Mouse (Mus musculus) thymus, postnatal 0 days (tissue): ENCODE results near the gene Rtl6. TPM values are rescaled to one million over a fixed set of nuclear protein-coding genes. Genes with fewer than 3 reads are reported as not detected.

Experiments used
- DNase-seq: peaks from one replicate; pipeline ENCODE4 v3.0.0-alpha.2; 2015; ENCODE audit warnings: low spot score
- polyA plus RNA-seq: library from polyadenylated mRNA; unstranded; fragments of >200 nt; fragmentation: Nextera tagmentation; extraction: Ambion mirVana; gene quantifications from 2 replicates; pipeline ENCODE4 v1.2.1, GENCODE M21; 2015

Gene Rtl6
- polyA plus RNA-seq, 1 experiment from 2014 or later: 9.6 TPM

DNA sequence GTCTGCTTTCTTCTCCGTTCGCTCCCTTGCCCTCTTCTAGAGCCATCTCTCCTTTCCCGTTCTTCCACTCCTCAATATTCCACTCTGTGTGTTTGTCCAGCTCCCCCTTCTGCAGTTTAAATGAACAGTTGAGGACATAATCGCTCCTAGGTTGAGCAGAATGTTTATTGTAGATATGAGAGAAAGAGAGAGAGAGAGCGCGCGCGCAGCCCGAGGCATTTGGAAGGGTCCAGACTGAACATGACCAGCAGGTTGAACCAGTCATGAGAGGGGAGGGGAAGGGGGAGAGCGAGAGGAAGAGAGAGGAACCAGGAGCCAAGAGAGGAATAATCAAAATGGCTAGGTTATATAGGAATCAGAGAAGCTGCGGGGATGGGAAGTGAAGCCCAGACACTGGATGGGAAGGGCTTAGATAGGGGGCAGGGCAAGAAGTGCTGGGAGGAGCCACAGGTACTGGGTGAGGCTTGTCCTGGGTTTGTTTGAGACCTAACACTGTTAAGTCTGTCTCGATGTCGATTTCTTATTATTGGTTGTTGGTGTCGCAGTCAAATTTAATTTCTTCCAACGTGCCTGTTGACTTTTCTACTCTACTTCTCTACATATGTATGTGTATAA is 18.5 kb downstream of the Rtl6 start:
- no peak for DNase-seq

DNA sequence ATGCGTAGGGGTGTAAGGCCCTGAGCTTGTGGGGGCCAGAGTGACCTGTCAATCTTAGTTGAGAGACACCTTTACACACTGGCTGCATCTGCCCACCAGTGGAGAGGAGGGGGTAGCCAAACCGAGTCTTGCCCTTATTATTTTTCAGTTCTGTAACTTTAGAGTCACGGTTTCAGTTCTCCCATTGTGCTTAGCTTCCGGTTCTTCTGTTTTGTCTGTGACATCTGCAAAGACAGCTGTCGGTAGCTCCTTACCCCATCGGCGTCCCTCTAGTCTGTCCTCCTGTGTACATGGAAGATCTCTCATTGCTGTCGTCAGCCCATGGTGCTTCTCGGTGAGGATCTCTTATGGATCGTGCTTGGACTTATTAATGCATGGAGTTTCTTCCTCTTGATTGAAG is 20.5 kb downstream of the Rtl6 start:
- no peak for DNase-seq

DNA sequence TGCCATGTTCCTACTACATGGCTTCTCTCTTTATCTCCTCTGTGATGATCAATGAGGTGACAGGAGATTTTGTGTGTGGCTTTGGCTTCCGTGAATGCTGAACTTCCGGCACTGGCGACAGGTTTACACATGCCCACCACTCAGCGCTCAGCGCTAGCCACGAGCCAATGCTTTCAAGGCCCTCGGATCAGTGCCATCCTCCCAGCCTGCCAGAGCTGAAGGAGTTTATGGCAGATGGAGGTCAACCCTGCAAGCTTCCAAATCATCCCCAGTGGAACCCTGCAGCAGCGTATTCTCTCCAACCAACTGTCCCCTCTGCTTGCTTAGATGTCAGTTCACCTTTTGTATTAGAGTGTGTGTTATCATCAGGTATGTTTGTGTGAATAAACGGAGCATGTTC is 21.0 kb downstream of the Rtl6 start:
- no peak for DNase-seq

DNA sequence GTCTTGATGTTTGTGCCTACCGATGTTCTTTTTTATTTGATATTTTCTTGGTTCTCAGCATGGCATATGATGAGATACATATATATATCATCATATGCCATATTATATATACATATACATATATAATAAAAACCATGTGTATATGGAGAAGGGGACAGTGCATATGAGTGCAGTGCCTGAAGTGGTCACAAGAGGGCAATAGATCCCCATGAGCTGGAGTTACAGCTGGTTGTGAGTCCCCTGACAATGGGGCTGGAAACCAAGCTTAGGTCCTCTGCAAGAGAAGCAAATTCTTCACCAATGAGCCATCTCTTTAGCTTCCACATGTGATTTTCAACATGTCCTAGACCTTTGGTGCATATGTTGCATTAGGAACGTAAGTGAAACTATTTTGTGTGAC is 21.7 kb downstream of the Rtl6 start:
- peak; percentile 40 for DNase-seq

DNA sequence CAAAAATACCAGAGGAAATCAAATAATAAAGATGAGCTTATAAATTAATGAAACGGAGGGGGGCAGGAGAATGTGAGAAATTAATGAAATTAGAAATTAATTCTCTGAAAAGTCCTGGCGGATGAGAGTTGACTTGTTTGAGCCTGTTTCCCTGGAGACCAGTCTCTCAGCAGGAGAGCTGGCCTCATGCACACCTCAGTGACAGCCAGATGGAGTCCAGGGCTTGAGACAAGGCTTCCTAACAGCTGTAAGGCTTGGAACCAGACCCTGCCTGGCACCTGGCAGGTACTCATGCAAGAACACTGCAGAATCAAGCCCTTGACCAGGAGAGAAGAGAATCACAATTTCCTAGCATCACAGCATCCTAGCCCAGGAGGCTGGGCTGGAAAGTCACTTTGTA is 25.4 kb downstream of the Rtl6 start:
- no peak for DNase-seq

DNA sequence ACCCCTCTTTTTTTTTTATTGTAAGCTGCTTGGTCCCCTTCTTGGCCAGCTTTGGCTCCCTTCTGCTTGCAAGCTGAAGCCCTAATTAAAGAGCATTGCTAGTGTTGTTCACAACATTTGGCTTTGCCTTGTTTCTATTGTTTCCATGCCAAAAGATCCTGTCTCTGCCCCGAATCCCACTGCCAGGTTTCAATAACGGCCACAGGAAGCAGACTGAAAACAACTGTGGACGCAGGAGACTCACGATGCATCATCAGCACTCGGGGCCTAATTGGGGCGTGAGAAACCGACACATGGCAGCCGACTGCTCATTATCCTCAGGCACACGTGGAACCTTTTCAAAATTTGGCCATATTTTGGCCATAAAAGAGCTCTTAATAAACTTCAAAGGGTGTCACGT is 26.1 kb downstream of the Rtl6 start:
- DNase-seq: no peak

DNA sequence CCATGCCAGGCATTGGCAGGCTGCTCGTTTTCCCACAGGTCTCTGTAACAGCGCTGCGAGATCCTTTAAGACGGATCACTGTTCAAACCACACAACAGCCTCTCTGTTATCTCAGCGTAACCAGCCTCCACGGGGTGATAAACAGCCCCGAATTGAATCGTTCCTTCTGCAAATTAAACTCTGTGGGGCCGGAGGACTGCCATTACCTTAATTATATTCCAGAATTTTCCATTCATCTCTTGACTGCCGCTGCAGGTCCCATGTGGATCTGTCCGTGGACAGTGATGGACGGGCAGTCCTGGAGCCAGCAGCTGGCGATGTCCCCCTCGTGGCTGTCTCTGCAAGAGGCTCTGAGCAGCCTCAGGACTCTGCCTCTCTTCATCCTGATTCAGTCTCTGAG is 30.7 kb downstream of the Rtl6 start:
- no peak for DNase-seq

DNA sequence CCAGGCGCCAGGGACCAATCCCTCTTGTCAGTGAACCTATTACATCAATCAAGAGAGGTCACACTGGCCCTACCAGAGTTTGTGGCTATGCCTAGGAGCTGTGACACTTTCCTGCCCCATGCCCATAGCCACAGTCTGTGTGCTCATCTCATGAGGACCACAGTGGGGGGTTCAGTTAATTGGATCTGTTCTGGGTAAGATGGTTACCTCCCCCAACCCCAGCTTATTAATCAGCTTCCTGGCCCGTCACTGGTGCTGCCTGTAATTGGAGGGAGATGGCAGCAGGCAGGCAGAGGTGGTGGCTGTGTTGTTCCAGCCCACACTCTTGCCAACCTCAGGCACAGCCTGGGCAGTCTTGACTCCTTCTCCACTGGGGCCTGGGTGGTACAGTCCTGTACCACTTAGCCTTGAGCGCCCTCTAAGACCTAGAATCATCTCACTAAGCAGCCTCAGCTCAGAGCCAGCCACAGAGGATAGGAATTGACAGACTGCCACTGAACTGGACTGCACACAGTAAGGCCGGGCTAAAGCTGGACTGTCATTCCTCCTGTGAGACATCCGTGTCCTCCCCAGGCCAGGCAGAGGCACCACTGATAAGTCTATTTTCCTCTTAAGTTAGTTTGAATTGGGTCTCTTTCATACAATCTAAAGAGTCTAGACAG is 32.3 kb downstream of the Rtl6 start:
- no peak for DNase-seq

DNA sequence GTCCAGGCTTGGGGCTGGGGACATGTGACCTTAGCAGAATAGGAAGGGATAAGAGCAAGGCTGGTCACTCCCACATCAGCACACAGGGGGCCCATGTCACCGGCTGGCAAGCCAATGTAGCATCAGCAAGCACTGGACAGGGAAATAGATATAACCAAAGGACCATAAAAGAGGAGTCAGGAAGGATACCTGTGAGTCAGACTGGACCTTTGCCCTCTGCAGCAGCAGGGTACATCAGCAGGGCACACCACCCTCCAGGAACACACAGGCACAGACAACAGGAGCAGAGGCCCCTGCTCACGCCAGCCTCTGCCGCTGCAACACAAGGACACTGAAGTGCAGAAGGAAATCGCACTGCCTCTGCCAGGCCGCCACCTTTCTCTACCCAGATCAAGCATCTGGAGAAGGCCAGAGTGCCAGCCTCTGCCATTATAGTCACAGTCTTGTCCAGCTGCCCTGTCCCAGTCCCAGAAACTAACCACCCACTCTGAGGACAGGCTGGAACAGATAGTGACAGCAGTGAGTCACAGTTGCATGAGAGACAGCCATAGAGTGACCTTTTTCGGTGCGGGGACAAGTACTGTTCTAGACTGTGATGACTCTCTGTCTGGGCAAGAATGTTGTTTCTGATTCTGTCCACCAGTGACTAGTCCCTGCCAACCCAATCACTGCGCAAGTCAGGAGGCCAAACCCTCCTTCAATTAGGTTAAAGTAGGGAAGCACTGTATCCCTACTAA is 34.5 kb downstream of the Rtl6 start:
- no peak for DNase-seq

DNA sequence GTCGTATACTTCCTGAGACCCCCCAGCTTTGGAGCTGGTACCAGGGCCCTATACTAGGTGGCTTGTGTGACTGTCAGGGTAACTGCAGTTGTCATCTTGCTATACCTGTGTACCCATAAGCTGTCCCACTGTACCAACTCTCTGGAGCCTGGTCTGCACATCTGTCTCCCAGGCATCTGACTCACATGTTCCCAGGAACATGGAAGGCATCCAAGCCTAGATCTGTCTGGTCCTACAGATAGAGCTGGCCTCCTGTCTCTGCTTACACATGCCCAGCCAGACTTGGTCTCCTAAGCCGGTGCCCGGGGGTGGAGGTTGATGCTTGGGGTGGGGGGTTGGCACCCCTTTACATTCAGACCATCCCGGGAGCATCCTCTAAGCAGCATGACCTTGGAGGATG is 36.1 kb downstream of the Rtl6 start:
- DNase-seq: no peak

DNA sequence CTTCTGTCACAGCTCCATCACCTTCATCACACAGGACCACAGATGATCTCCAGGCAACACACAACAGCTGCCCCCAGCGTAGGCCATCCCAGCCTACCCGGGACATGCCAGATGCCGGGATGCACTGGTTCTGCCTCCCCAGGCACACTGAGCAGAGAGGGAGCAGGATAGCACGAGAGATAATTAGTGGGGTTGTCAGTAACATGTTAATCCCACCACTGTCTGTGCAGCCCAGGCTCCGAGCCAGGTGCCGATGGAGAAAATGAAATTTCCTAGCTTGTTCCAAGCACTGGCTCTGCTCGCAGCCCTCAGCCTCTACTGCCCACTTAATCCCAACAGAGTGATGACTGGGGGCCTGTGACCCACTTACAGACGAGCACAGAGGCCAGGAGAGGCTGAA is 39.1 kb downstream of the Rtl6 start:
- no peak for DNase-seq

DNA sequence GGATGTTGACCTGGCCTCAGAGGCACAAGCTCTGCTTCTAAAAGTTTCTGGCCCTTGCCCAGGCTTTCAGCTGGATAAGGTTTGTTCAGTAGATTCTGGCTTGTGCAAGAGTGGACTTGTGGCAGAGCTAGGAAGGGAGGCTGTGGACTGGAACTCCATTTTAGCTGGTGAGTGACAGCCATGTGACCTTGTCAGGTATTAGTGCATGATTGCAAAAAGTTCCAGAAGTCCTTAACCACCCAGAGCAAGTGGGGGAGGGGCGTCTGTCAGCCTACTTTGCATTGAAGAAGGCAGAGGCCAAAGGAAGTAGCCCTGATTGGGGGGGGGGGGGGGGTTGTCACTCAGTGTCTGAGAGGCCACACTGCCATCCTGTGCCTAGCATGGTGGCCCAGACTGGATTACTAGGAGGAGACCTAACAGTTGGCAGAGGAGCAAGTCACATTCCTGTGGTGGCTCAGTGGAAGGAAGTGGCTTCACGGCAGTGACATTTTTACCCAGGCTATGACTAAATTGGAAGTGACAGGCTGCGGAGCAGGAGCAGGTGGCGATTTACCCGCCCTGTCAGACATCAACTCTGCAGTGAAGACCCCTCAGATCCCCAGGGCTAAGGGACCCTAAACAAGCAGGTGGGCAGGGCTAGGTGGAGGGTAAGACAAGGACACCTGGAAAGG is 44.9 kb downstream of the Rtl6 start:
- DNase-seq: peak; percentile 23

DNA sequence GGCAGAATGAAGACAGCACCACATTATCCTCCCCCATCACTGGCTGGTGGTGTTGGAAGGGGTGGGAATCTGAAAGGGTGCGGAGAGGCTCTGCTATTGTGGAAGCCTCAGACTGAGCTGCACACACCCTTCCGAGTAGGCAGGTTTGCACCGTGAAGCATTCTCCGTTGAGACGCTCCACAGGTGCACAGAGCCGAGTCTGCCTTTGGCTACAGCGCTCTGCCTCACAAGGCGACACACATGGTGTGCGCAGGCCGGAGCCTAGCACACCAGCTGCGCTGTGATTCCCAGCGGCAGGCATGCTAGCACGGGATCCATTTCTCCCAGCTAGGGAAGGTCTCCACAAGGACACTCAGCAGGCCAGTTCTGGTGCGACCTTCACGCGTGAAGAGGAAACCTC is 47.6 kb downstream of the Rtl6 start:
- no peak for DNase-seq

DNA sequence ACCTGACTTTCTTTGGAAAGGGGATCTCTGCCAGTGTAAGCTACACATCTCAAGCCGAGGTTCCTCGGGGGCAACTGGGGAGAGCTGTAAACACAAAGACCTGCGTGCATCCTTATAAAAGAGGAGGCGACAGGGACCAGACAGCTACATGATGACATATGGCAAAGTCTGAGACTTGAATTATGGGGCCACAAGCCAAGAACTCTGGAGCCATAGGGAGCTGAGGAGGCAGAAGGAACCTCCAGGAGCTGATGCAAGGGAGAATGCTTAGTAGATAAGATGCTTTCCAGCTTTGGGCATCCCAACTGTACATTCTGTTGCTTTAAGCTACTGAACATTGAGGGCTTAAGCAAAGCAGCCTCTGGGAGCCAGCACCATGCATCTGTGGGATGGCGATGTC is 48.5 kb downstream of the Rtl6 start:
- DNase-seq: no peak

DNA sequence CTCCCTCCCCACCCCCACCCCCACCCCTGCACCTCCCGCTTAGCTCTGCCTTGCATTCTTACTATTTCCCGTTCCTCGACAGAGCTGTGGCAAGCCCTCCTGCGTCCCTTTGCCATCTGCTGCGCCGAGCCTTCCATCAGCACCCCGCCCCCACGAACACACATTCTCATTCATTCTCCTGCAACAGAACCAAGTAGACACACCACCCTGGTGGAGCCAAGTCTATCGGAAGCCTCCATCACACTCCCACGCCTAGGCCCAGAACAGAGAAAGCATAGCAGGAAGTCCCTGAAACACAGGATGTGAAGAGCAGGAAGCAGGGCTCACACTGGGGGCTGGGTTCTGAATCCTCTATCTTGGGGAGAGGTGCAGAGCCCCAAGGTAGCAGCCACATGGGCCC is 51.6 kb downstream of the Rtl6 start:
- DNase-seq: no peak

DNA sequence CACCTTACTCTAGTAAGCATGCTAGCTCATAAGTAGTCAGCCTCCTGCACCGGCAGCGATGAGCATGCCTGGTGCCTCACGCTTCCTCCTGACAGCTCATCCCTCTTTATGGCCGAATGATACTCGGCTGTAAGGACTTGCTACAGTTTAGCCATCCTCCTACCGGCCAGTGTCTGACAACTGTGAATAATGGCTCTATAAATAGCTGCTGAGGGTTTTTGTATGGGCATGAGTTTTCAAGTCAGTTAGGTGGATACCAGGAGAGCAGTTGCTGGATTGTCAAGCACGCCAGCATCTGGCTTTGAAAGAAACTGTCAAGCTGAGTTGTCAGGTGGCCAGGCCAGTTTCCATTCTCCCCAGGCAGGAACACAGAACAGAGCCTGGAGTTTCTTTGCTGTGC is 52.7 kb downstream of the Rtl6 start:
- no peak for DNase-seq

Other genes with a start within 250 kb of the Rtl6 start
- gene Parvg, start 233.8 kb downstream of the Rtl6 start, polyA plus RNA-seq: 130 and 155 TPM in 2 replicates
- gene Shisal1, start 110.7 kb downstream of the Rtl6 start, polyA plus RNA-seq: 3.0 and 3.1 TPM in 2 replicates
- gene Prr5, start 111.8 kb upstream of the Rtl6 start, polyA plus RNA-seq: 13.3 and 13.7 TPM in 2 replicates
- gene Arhgap8, start 162.2 kb upstream of the Rtl6 start, polyA plus RNA-seq: 28.7 and 30.5 TPM in 2 replicates